Mouse (Mus musculus) CH12.LX (cell line): ENCODE measurements around the gene Bak1. TPM values are rescaled to one million over a fixed set of nuclear protein-coding genes. Genes with fewer than 3 reads are reported as not detected.

Source experiments
- DNase-seq: peaks from one replicate; pipeline ENCODE4 v3.0.0-alpha.2; 2013; ENCODE audit errors: extremely low read depth
- H3K27ac ChIP-seq: 2 replicates; pipeline ENCODE4 v1.5.1; 2012; ENCODE audit warnings: low read depth, mild to moderate bottlenecking, control low read depth, moderate library complexity; ENCODE audit not compliant: insufficient read depth
- H3K27me3 ChIP-seq: replicated peaks from 2 replicates; pipeline ENCODE3; 2012; ENCODE audit warnings: inconsistent platforms
- H3K36me3 ChIP-seq, 2 experiments: replicated peaks in 1 of 2; 2 replicates each; pipeline versions ENCODE3 to v1.6.1; 2012; ENCODE audit warnings: inconsistent platforms in 1 of 2, low read length in 1 of 2, mild to moderate bottlenecking in 1 of 2, mixed read lengths in 1 of 2, moderate library complexity in 1 of 2; ENCODE audit not compliant: control insufficient read depth in 1 of 2, insufficient read depth in 1 of 2
- H3K4me1 ChIP-seq, 2 experiments: 2 replicates each; pipeline ENCODE4 v1.6.1; 2012; ENCODE audit warnings: inconsistent platforms in 1 of 2, moderate library complexity in 1 of 2; ENCODE audit not compliant: insufficient read depth in 2 of 2, control insufficient read depth in 1 of 2
- H3K4me2 ChIP-seq: 2 replicates; pipeline ENCODE4 v1.6.1; 2012; ENCODE audit warnings: low read depth, mild to moderate bottlenecking, control low read depth; ENCODE audit not compliant: poor library complexity, insufficient read depth, severe bottlenecking
- H3K4me3 ChIP-seq, 3 experiments: fragments of 150-350 bp in 1 of 3; sonication (generic) in 1 of 3; replicated peaks in 1 of 3; 2 replicates each; pipeline versions ENCODE3 to v1.5.1; 2011 to 2012; ENCODE audit warnings: low read depth in 2 of 3, low read length in 2 of 3, mild to moderate bottlenecking in 2 of 3, moderate library complexity in 2 of 3, control low read depth in 1 of 3, improper control_type of control experiment in 1 of 3, inconsistent platforms in 1 of 3, mixed read lengths in 1 of 3; ENCODE audit not compliant: poor library complexity in 1 of 3
- H3K79me2 ChIP-seq: replicated peaks from 2 replicates; pipeline ENCODE4 v1.6.1; 2012; ENCODE audit warnings: mild to moderate bottlenecking, moderate library complexity; ENCODE audit not compliant: control insufficient read depth, poor library complexity, insufficient read depth, severe bottlenecking; ENCODE audit errors: extremely low read depth
- H3K9ac ChIP-seq: 2 replicates; pipeline ENCODE4 v1.6.1; 2012; ENCODE audit warnings: low read depth, mild to moderate bottlenecking, control low read depth, moderate library complexity; ENCODE audit not compliant: insufficient read depth
- H3K9me3 ChIP-seq: replicated peaks from 2 replicates; pipeline ENCODE3; 2012; ENCODE audit warnings: low read length, inconsistent platforms, mixed read lengths
- BHLHE40 ChIP-seq: IDR thresholded peaks from 2 replicates; pipeline ENCODE4 v1.6.1; 2011; ENCODE audit warnings: mild to moderate bottlenecking, low read depth, low read length, improper control_type of control experiment
- CHD1 ChIP-seq: IDR thresholded peaks from 2 replicates; pipeline ENCODE4 v1.6.1; 2012; ENCODE audit warnings: low read depth, low read length, improper control_type of control experiment, inconsistent platforms
- CTCF ChIP-seq, 2 experiments: IDR thresholded peaks in 1 of 2; conservative IDR thresholded peaks in 1 of 2; 2 replicates each; pipeline ENCODE4 v1.5.1; 2011 to 2012; ENCODE audit warnings: low read depth in 2 of 2, low read length in 2 of 2, improper control_type of control experiment in 1 of 2, inconsistent platforms in 1 of 2, mild to moderate bottlenecking in 1 of 2, moderate library complexity in 1 of 2
- E2F4 ChIP-seq: IDR thresholded peaks from 2 replicates; pipeline ENCODE4 v1.6.1; 2011; ENCODE audit warnings: low read depth, low read length, improper control_type of control experiment; ENCODE audit not compliant: insufficient replicate concordance
- EP300 ChIP-seq: IDR thresholded peaks from 2 replicates; pipeline ENCODE4 v1.6.1; 2011; ENCODE audit warnings: low read length, improper control_type of control experiment
- ETS1 ChIP-seq: conservative IDR thresholded peaks from 2 replicates; pipeline ENCODE4 v1.6.1; 2012; ENCODE audit warnings: low read depth, mild to moderate bottlenecking, inconsistent platforms, low read length, improper control_type of control experiment, moderate library complexity
- GABPA ChIP-seq: IDR thresholded peaks from 2 replicates; pipeline ENCODE4 v1.6.1; 2012; ENCODE audit warnings: low read depth, low read length, improper control_type of control experiment, inconsistent platforms; ENCODE audit not compliant: insufficient replicate concordance
- HCFC1 ChIP-seq: IDR thresholded peaks from 2 replicates; pipeline ENCODE4 v1.6.1; 2012; ENCODE audit warnings: low read depth, mild to moderate bottlenecking, inconsistent platforms, low read length, improper control_type of control experiment
- IRF4 ChIP-seq: IDR thresholded peaks from 2 replicates; pipeline ENCODE4 v1.6.1; 2014; ENCODE audit warnings: low read depth, mild to moderate bottlenecking, inconsistent platforms, low read length, improper control_type of control experiment
- JUND ChIP-seq: conservative IDR thresholded peaks from 2 replicates; pipeline ENCODE4 v1.6.1; 2011; ENCODE audit warnings: low read depth, low read length, improper control_type of control experiment
- KAT2A ChIP-seq: IDR thresholded peaks from 2 replicates; pipeline ENCODE4 v1.6.1; 2012; ENCODE audit warnings: low read length, improper control_type of control experiment, inconsistent platforms; ENCODE audit not compliant: insufficient replicate concordance
- MAX ChIP-seq: IDR thresholded peaks from 2 replicates; pipeline ENCODE4 v1.6.1; 2011; ENCODE audit warnings: low read length, improper control_type of control experiment
- MAZ ChIP-seq: IDR thresholded peaks from 2 replicates; pipeline ENCODE4 v1.6.1; 2012; ENCODE audit warnings: low read depth, mild to moderate bottlenecking, inconsistent platforms, low read length, improper control_type of control experiment, moderate library complexity
- MXI1 ChIP-seq: IDR thresholded peaks from 2 replicates; pipeline ENCODE4 v1.6.1; 2011; ENCODE audit warnings: mild to moderate bottlenecking, low read depth, low read length, improper control_type of control experiment
- MYC ChIP-seq: IDR thresholded peaks from 2 replicates; pipeline ENCODE4 v1.6.1; 2011; ENCODE audit warnings: low read depth, mild to moderate bottlenecking, improper control_type of control experiment, low read length
- NELFE ChIP-seq: IDR thresholded peaks from 2 replicates; pipeline ENCODE4 v1.6.1; 2011; ENCODE audit warnings: low read depth, low read length, improper control_type of control experiment
- NRF1 ChIP-seq: IDR thresholded peaks from 2 replicates; pipeline ENCODE4 v1.6.1; 2014; ENCODE audit warnings: low read depth, mild to moderate bottlenecking, inconsistent platforms, low read length, improper control_type of control experiment, moderate library complexity
- POLR2A ChIP-seq: IDR thresholded peaks from 2 replicates; pipeline ENCODE4 v1.6.1; 2011; ENCODE audit warnings: low read depth, mild to moderate bottlenecking, improper control_type of control experiment, low read length
- RAD21 ChIP-seq: IDR thresholded peaks from 2 replicates; pipeline ENCODE4 v1.6.1; 2011; ENCODE audit warnings: low read depth, mild to moderate bottlenecking, low read length, improper control_type of control experiment, moderate library complexity
- RCOR1 ChIP-seq: conservative IDR thresholded peaks from 2 replicates; pipeline ENCODE4 v1.6.1; 2012; ENCODE audit warnings: low read depth, mild to moderate bottlenecking, inconsistent platforms, low read length, improper control_type of control experiment
- SIN3A ChIP-seq: IDR thresholded peaks from 2 replicates; pipeline ENCODE4 v1.6.1; 2012; ENCODE audit warnings: low read length, improper control_type of control experiment, inconsistent platforms
- TBP ChIP-seq: conservative IDR thresholded peaks from 2 replicates; pipeline ENCODE4 v1.6.1; 2011; ENCODE audit warnings: low read depth, low read length, improper control_type of control experiment
- USF1 ChIP-seq: IDR thresholded peaks from 2 replicates; pipeline ENCODE4 v1.6.1; 2014; ENCODE audit warnings: low read depth, mild to moderate bottlenecking, inconsistent platforms, low read length, improper control_type of control experiment
- ZMIZ1 ChIP-seq: IDR thresholded peaks from 2 replicates; pipeline ENCODE4 v1.6.1; 2012; ENCODE audit warnings: low read depth, mild to moderate bottlenecking, inconsistent platforms, low read length, improper control_type of control experiment
- ZNF384 ChIP-seq: IDR thresholded peaks from 2 replicates; pipeline ENCODE4 v1.6.1; 2012; ENCODE audit warnings: low read depth, low read length, improper control_type of control experiment, inconsistent platforms
- dilution Hi-C: fragments of 300-500 bp; cut with MboI; formaldehyde crosslinking; loops from 2 replicates; pipeline ENCODE4 v1.14.3; 2020; ENCODE audit warnings: low sequenced_read_pairs; ENCODE audit not compliant: extremely low pct_unique_long_range_greater_than_20kb, extremely low pct_ligation_motif_present
- in situ Hi-C: fragments of 300-500 bp; cut with MboI; formaldehyde crosslinking; loops from 3 replicates; pipeline ENCODE4 v1.14.3; 2019; ENCODE audit warnings: low sequenced_read_pairs, low pct_ligation_motif_present, low pct_unique_long_range_greater_than_20kb, mixed read lengths
- polyA plus RNA-seq: library from polyadenylated mRNA; unstranded; fragments of >175 nt; gene quantifications from 2 replicates; pipeline ENCODE4 v1.2.1, GENCODE M21; 2012; ENCODE audit warnings: low read depth; ENCODE audit not compliant: insufficient read length
- total RNA-seq, 2 experiments: library from RNA; depleted of rRNA; stranded (reverse); fragments of 300-350 nt in 1 of 2; fragments of >200 nt in 1 of 2; gene quantifications; 2 replicates each; pipeline ENCODE4 v1.2.3; 2012 to 2014

The Bak1 gene
- total and polyA plus RNA-seq, 3 experiments = 57.3 to 140 (median 61.8) TPM

GRCm38 (mm10) chr17:26995006-26995405, 33.8 kb downstream of the Bak1 start:
- Histone ChIP-seq H3K9me3 (no peaks in the 10 kb centered on the region), H3K4me1 (no peaks in the 10 kb centered on the region), H3K27ac (no peak overlapping the region), H3K36me3 (no peaks in the 10 kb centered on the region), H3K9ac (no peak overlapping the region), H3K4me3 (no peak overlapping the region), H3K4me2 (no peak overlapping the region), H3K79me2 (no peaks in the 10 kb centered on the region), H3K27me3 (no peaks in the 10 kb centered on the region)
- DNase-seq = no peak
- in situ Hi-C loops (no loop called here), dilution Hi-C loops (no loop called here)
- TF ChIP-seq MAX (no peak), BHLHE40 (no peak), USF1 (no peak), GABPA (no peak), KAT2A (no peak), CHD1 (no peak), MXI1 (no peak), NRF1 (no peak), NELFE (no peak), ETS1 (no peak), RCOR1 (no peak), ZMIZ1 (no peak), MYC (no peak), JUND (no peak), EP300 (no peak)

DNA sequence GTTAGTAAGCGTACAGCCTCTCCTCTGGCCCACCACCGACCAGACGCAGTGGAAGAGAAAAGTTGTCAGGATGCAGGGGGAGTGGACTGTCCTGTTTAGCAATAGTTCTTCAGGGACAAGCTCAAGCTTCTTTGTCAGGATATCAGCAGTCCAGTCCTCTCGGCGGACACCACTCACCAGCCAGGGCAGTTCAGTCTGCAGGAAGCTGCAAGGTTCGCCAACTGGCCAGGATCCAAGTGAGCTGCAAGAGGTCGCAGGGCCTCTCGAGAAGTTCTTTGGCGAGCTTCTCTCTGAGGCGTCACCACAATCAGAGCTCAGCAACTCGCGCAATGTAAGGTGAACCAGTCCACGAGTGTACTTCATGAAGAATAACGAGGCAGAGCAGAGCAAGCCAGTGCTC, 34.4 kb downstream of the Bak1 start:
- Histone ChIP-seq H3K4me1 (no peaks in the 10 kb centered on the region), H3K79me2 (no peaks in the 10 kb centered on the region), H3K27ac (no peak overlapping the region)
- DNase-seq = no peak
- dilution Hi-C loops = no loop called here
- in situ Hi-C loops = no loop called here
- TF ChIP-seq MAZ = no peak
- TF ChIP-seq CHD1 = no peak
- TF ChIP-seq CTCF (conservative IDR thresholded peaks at IDR 0.05 in 1 of 2, IDR thresholded peaks at IDR 0.05 in 1 of 2; ENCODE audit: low read depth in 2 of 2, low read length in 2 of 2) = no peak
- no peak for TF ChIP-seq BHLHE40
- no peak for TF ChIP-seq RAD21
- TF ChIP-seq RCOR1 = no peak
- TF ChIP-seq IRF4 = no peak
- TF ChIP-seq POLR2A = no peak
- no peak for TF ChIP-seq E2F4
- no peak for TF ChIP-seq SIN3A
- TF ChIP-seq ZNF384 = no peak
- no peak for TF ChIP-seq HCFC1
- TF ChIP-seq TBP = no peak
- no peak for TF ChIP-seq NRF1
- TF ChIP-seq, all 38 proteins: peak for 0
- Histone ChIP-seq H3K4me3 (no peak overlapping the region), H3K27me3 (no peaks in the 10 kb centered on the region), H3K4me2 (no peak overlapping the region), H3K9ac (no peak overlapping the region), H3K9me3 (no peaks in the 10 kb centered on the region), H3K36me3 (no peaks in the 10 kb centered on the region)
